Mouse (Mus musculus) liver, embryonic 16.5 days (tissue): ENCODE measurements at regions not wholly inside any gene's neighbourhood (a gene's known extent, or its start where the extent isn't known, plus 50 kb on each side); places are given as distances from the start of the nearest gene placed in this dataset.

Experiments used
- ATAC-seq: fragments of 200-750 bp; cut with Nextera tagmentation; 2 replicates; pipeline ENCODE4 v1.8.0; 2017; ENCODE audit warnings: low read depth, mild to moderate bottlenecking, moderate number of reproducible peaks, moderate library complexity
- H3K27ac ChIP-seq: fragments of 300-500 bp; sonication (generic); 2 replicates; pipeline ENCODE4 v1.5.1; 2014; ENCODE audit warnings: mild to moderate bottlenecking, low read length
- H3K27me3 ChIP-seq: fragments of 300-500 bp; sonication (generic); 2 replicates; pipeline ENCODE4 v1.6.1; 2014; ENCODE audit warnings: low read depth, low read length, mixed read lengths; ENCODE audit not compliant: control insufficient read depth, insufficient read depth
- H3K36me3 ChIP-seq: fragments of 300-500 bp; sonication (generic); 2 replicates; pipeline ENCODE4 v1.6.1; 2014; ENCODE audit warnings: mild to moderate bottlenecking; ENCODE audit not compliant: control insufficient read depth, insufficient read depth
- H3K4me1 ChIP-seq: fragments of 300-500 bp; sonication (generic); 2 replicates; pipeline ENCODE4 v1.6.1; 2014; ENCODE audit warnings: low read depth, low read length, mixed read lengths; ENCODE audit not compliant: control insufficient read depth
- H3K4me2 ChIP-seq: fragments of 300-500 bp; sonication (generic); 2 replicates; pipeline ENCODE4 v1.6.1; 2014; ENCODE audit warnings: low read depth, low read length, mixed read lengths
- H3K4me3 ChIP-seq: fragments of 300-500 bp; sonication (generic); 2 replicates; pipeline ENCODE4 v1.5.1; 2014; ENCODE audit warnings: low read depth, mild to moderate bottlenecking, low read length
- H3K9ac ChIP-seq: fragments of 300-500 bp; sonication (generic); 2 replicates; pipeline ENCODE4 v1.6.1; 2014; ENCODE audit warnings: low read depth, low read length
- H3K9me3 ChIP-seq: fragments of 300-500 bp; sonication (generic); replicated peaks from 2 replicates; pipeline ENCODE4 v1.6.1; 2016; ENCODE audit warnings: low read length; ENCODE audit not compliant: control insufficient read depth
- WGBS: fragments of 180-500 bp; shearing (Covaris S2); extraction: QIAGEN DNeasy Blood & Tissue Kit; methylation state at CpG from one replicate; pipeline ENCODE4 v1.1.7; 2014; ENCODE audit not compliant: insufficient replicate concordance; 5-methylcytosine and 5-hydroxymethylcytosine counted together

DNA sequence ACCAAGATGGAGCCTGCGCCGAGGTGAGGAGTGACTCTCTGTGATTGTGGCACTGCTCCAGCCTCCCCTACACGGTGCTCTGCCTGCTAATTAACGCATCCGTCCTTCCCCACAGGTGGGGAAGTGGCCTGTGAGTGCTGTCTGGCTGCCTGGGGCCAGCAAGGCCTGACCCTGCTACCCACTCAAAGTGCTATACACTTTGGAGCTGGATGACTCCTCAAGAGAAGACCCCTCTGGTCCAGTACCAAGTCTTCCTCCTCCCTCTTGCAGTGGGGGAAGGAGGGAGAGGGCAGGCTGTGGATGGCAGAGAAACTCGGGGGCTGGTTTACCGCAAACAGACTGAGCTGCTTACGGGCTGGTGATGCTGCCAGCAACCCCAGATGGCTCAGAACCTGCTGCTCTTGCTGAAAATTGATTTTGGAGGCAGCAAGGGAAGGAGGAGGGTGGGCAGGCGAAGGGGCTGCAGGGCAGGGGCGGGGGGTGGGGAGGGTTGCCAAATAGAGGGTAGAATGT is 173.4 kb upstream of the Ntf3 start:
- Histone ChIP-seq H3K9ac (no peak overlapping the region), H3K4me3 (no peak overlapping the region), H3K27ac (no peak overlapping the region), H3K4me2 (no peak overlapping the region), H3K27me3 (no peaks in the 10 kb centered on the region), H3K36me3 (no peaks in the 10 kb centered on the region), H3K9me3 (no peaks in the 10 kb centered on the region), H3K4me1 (no peaks in the 10 kb centered on the region)
- WGBS = 39% methylated on average over 10 of the region's 10 CpGs
- ATAC-seq = no peak

DNA sequence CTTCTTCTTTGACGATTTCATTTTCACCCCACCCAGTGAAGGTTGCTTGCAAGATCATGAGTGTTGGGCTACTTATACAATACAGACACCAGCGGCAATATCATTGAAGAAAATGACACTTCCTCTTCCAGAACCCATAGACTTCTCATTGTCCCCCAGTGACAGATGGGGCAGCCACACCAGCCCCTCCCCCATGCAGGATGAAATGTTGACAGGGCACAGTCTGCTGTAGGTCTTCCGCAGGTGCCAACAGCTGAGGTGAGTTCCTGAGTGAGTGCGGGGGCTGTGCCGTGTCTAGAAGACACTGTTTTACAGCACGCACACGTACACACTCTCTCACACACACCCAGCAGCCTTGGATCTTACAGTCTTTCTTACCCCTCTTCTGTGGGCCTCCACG is 171.0 kb upstream of the Ntf3 start:
- Histone ChIP-seq H3K9ac (no peak overlapping the region), H3K4me2 (no peak overlapping the region), H3K27ac (no peak overlapping the region), H3K27me3 (no peaks in the 10 kb centered on the region), H3K9me3 (no peaks in the 10 kb centered on the region), H3K36me3 (no peaks in the 10 kb centered on the region), H3K4me3 (no peak overlapping the region), H3K4me1 (no peaks in the 10 kb centered on the region)
- WGBS = 61% methylated on average over 8 of the region's 8 CpGs
- ATAC-seq = no peak

DNA sequence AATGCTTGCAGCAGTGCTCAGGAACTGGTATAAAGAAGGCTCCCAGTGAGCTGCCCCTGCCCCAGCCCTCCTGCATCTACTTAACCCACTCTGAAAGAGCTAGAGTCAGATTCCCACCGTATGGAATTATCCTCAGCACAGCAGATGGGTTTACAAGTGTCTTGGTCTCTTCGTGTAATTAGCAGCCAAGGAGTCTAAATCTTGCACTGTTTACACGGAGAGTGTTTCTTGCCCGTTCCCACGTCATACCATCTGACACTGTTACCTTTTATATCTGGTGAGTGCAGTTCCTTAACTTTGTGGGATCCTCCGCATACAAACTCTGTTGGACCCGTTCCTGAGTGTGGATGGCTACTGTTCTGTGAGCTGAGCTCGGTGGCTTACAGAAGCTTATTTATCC is 167.5 kb upstream of the Ntf3 start:
- Histone ChIP-seq H3K4me1 (no peaks in the 10 kb centered on the region), H3K4me3 (no peak overlapping the region), H3K9ac (no peak overlapping the region), H3K36me3 (no peaks in the 10 kb centered on the region), H3K9me3 (no peaks in the 10 kb centered on the region), H3K27ac (no peak overlapping the region), H3K4me2 (no peak overlapping the region), H3K27me3 (no peaks in the 10 kb centered on the region)
- 63% methylated on average over 8 of the region's 8 CpGs for WGBS
- ATAC-seq = no peak

DNA sequence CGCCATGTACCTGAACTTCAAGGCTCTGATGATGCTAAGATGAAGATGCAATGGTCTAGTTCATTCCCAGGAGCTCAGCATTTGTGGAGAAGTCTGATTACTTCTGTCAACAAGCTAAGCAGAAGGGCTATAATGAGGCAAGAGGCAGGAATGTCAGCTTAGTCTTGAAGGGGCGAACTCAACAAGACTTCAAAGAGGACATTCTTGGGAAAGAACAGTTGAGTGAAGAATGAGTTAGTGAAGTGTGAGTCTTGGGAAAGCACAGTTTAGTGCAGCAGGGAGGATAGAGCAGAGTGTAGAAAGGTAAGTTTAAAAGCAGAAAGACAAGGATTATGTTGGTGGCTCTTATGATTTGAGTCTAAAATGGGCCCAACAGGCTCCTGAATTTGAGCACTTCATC is 160.5 kb upstream of the Ntf3 start:
- Histone ChIP-seq H3K4me1 (no peaks in the 10 kb centered on the region), H3K9ac (no peak overlapping the region), H3K4me3 (no peak overlapping the region), H3K9me3 (no peaks in the 10 kb centered on the region), H3K36me3 (no peaks in the 10 kb centered on the region), H3K27me3 (no peaks in the 10 kb centered on the region), H3K27ac (no peak overlapping the region), H3K4me2 (no peak overlapping the region)
- 40% methylated on average over 2 of the region's 2 CpGs for WGBS
- ATAC-seq = no peak

DNA sequence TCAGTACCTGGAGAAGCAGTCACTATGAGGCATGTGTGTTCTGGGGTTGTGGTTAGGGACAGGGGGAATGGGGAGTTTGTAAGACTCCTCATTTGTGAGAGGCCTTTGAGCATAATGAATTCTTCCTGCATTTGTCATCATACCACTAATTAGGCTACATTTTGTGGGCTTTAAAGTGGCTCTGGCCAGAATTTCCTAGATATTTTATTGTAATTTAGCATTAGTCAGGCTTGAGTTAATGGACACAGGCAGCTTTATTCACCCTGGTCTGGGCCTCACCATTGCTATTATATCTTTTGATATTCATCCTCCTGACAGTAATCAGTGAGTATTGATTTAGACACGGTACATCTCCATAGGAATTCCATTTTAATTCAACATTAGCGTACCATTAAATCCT is 151.8 kb upstream of the Ntf3 start:
- 67% methylated on average over 2 of the region's 2 CpGs for WGBS
- no peaks in the 10 kb centered on the region for H3K4me1 ChIP-seq
- H3K4me2 ChIP-seq = no peak overlapping the region
- H3K36me3 ChIP-seq = no peaks in the 10 kb centered on the region
- no peak for ATAC-seq
- H3K27me3 ChIP-seq = no peaks in the 10 kb centered on the region
- H3K27ac ChIP-seq = no peak overlapping the region
- H3K4me3 ChIP-seq = no peak overlapping the region
- no peaks in the 10 kb centered on the region for H3K9me3 ChIP-seq
- no peak overlapping the region for H3K9ac ChIP-seq

DNA sequence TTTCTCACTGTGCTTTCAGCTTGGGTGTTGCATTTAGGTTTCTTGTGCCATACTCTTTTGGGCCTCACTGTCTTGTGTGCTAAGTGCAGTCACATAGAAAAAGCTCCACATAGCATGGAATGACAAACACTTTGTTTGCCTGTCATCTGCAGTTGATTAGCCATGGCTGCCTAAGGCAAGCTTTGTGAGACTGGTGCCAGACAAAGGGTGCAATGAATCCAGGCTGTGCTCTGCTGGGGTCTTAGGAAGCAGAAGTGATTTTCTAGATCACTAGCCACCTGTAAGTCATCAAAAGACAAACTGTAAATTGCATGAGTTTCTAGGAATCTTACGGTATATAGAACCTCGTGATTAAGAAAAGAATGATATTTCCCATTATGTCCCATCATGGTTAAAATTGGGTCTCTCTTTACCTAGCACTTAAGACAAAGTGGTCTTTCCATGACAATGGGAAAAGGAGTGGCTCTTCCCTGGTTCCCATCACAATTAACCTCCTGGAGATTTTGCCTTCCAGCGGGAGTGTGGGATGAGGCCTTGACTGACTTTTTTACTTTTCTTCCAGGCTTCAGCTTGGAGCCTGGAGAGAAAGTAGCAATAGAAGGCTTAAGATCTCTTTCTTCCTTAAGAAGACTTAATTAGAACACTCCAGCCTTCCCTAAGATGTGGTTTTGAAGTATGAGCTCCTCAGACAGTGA is 144.2 kb upstream of the Ntf3 start:
- Histone ChIP-seq H3K4me1 (no peaks in the 10 kb centered on the region), H3K27me3 (no peaks in the 10 kb centered on the region), H3K9ac (no peak overlapping the region), H3K4me2 (no peak overlapping the region), H3K27ac (no peak overlapping the region), H3K36me3 (no peaks in the 10 kb centered on the region), H3K4me3 (no peak overlapping the region), H3K9me3 (no peaks in the 10 kb centered on the region)
- 65% methylated on average over 3 of the region's 3 CpGs for WGBS
- no peak for ATAC-seq

DNA sequence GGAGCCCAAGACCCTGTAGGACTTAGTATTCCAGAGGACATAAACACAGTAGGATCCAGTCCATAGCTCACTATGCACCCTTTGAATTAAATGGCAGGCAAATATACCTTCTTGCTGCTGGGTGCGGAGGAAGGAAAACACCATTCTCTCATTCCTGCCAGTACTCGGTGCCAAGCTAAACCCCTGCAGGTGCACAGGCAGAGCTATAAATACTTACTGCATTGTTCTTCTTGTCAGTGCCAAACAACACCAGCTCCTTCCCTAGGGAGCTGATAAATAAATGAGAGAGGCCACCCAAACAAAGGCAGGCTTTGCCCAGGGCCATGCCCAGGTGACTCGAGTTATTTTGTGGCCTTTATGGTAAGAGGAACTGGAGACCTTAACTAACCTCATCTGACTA is 136.4 kb upstream of the Ntf3 start:
- H3K4me1 ChIP-seq = no peaks in the 10 kb centered on the region
- WGBS = 59% methylated on average over 3 of the region's 3 CpGs
- H3K27ac ChIP-seq = no peak overlapping the region
- ATAC-seq = no peak
- H3K36me3 ChIP-seq = no peaks in the 10 kb centered on the region
- no peaks in the 10 kb centered on the region for H3K9me3 ChIP-seq
- no peaks in the 10 kb centered on the region for H3K27me3 ChIP-seq
- H3K9ac ChIP-seq = no peak overlapping the region
- H3K4me3 ChIP-seq = no peak overlapping the region
- H3K4me2 ChIP-seq = no peak overlapping the region

GRCm38 (mm10) chr6:126291581-126291980 is 124.9 kb upstream of the Ntf3 start:
- 51% methylated on average over 2 of the region's 2 CpGs for WGBS
- Histone ChIP-seq H3K4me1 (no peaks in the 10 kb centered on the region), H3K9me3 (no peaks in the 10 kb centered on the region), H3K36me3 (no peaks in the 10 kb centered on the region), H3K27ac (no peak overlapping the region), H3K4me2 (no peak overlapping the region), H3K4me3 (no peak overlapping the region), H3K9ac (no peak overlapping the region), H3K27me3 (no peaks in the 10 kb centered on the region)
- no peak for ATAC-seq

DNA sequence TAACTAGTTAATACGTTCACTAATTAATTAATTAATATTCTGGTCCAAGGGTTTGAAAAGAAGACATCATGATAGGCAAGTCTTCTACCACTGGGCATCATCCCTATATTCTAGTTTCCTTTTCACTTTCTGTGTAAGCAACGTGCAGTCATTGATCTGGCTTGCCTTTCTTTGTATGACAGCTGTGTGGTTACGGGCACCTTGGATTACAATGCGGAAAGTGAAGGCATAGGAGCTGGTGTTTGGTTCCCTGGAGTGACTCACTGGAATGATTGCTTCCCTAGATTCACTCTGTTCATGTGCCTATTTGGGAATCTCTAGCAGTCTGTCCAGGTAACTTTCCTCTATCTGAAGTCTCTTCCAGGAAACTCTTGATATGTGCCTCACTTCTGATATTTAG is 120.5 kb upstream of the Ntf3 start:
- Histone ChIP-seq H3K27me3 (no peaks in the 10 kb centered on the region), H3K9me3 (no peaks in the 10 kb centered on the region), H3K9ac (no peak overlapping the region), H3K4me3 (no peak overlapping the region), H3K4me1 (no peaks in the 10 kb centered on the region), H3K4me2 (no peak overlapping the region), H3K36me3 (no peaks in the 10 kb centered on the region), H3K27ac (no peak overlapping the region)
- WGBS = 55% methylated on average over 4 of the region's 4 CpGs
- ATAC-seq = no peak
